Mouse (Mus musculus): ENCODE measurements around the gene Vamp5.

DNA sequence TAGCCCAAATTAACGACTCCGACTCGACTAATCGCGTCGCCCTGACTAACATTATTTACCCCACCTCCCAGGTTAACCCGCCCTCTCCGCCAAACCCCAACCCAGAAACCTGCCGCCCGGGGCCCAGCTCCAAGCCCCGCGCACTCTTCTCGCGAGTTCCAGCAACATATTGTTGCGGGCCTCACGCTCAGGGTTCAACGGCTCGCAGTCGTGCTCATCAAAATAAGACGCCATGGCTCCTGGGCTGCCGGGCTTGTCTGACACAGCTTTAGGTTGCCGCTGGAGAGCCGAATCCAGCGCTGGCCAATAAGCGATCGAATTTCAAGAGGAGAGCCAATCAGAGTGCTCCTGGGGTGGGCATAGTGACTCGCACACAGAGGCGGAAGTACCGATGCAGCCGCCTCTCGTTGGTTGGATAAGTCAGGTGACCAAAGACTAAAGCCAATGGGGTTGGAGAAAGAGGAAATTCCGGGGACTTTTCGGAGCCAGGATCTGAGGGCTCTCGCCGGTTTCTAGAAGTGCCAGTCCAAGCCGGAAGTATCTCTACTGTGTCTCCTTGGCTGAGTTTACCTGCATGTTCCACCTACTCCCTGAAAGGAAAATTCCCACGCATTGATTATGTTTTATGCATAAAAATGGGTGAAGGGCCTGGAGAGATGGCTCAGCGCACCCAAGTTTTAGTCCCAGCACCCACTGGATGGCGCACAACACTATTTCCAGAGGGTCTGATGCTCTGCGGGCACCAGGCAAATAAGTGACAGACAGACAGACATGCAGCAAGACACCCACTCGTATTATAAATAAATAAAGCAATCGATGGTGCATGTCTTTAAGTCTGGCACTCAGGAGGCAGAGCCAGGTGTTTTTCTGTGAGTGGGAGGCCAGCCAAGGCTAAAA, 17.9 kb downstream of the Vamp5 start:
- TF ChIP-seq CTCF (IDR thresholded peaks at IDR 0.05; ENCODE audit: borderline replicate concordance, extremely low read depth, insufficient read depth, insufficient read length) (peak; percentile 23; the same call in 1 of the 2 replicates), POLR2A (IDR thresholded peaks at IDR 0.05; ENCODE audit: borderline replicate concordance, extremely low read depth, insufficient read depth, insufficient read length, poor library complexity, severe bottlenecking) (peak; percentile 43; the same call in 1 of the 2 replicates)

Data from brain, embryonic 14.5 days (tissue).